Mouse (Mus musculus) embryonic fibroblast, embryonic 13.5 days (primary cell): ENCODE measurements around the gene Cd300e.

Source experiments
- CTCF ChIP-seq: IDR thresholded peaks from 2 replicates; pipeline ENCODE4 v1.5.1; 2011; ENCODE audit warnings: mild to moderate bottlenecking, control low read depth, low read length, moderate library complexity, borderline replicate concordance; ENCODE audit not compliant: insufficient read depth
- POLR2A ChIP-seq: IDR thresholded peaks from 2 replicates; pipeline ENCODE4 v1.6.1; 2011; ENCODE audit warnings: low read depth, mild to moderate bottlenecking, control low read depth, low read length, moderate library complexity

DNA sequence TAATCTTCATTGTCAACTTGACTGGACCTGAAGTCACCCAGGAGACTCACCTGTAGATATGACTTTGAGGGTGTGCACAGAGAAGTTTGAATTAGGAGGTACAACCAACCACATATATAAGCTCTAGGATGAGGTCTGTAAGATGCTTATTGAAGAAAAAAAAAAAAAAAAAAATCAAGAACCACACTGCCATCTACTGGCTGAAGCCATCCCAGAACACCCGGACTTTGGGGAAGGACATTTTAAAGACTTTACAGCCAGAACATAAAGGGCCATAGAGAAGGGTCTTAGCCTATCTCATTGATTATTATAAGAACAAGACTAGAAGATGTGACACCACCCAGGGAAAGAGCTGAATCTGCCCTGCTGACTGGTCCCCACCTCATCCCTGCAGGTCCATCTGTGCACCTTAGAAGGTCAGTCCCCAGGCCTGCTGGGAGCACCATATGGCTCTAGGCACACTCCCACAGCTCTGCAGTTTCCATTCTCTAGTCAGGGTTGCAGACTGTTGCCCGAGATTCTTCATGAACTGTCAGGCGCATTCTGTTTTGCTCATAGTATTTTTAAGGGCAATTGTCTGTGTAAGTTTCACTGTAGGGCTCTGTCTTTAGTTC, 12.6 kb downstream of the Cd300e start:
- TF ChIP-seq POLR2A (no peak), CTCF (no peak)
